Mouse (Mus musculus): ENCODE results near the gene Gba2. TPM values are rescaled to one million over a fixed set of nuclear protein-coding genes. Genes with fewer than 3 reads are reported as not detected.
"Not testable (repeated sequence)": the region's sequence is repeated elsewhere in the genome, so short reads cannot be mapped to it uniquely, and the experiment has no call there.

Gene Gba2
- polyA plus RNA-seq, 1 experiment from 2014 or later = 21.1 TPM

DNA sequence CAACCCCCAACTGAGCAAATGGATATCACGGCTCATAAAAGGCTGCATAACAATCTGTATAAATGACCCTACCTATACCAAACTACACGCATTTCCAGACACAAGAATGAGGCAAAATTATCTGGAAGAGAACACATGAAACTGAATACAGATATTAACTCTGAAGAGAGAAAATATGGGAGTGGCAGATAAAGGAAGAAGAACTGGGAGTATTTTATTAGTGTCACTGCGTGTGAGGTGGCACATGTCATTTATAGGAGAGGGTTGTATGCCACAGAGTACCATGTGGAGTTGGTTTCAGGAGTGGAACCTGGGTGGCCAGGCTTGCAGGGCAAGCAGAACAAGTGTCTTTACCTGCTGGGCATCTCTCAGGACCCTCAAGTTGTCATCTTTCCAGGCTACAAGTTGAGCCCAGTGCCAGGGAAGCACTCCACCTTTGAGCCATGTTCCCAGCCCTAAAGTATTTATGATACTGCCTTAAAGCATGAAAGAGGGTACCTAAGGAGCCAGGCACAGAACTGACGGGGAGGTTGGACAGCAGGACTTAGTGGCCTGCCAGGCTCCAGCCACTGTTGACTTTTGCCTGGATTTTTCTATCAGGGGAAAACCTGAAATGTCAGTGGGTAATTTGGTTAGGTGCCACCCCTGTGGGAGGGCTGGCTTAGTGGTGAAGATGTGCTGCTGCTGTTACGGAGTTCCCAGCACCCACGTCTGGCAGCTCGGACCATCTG lies 20.1 kb upstream of the Gba2 start:
- ATAC-seq (replicated peaks; ENCODE audit: insufficient number of reproducible peaks, low FRiP score, low TSS enrichment, low read depth) = no peak
- H3K9ac ChIP-seq (replicated peaks; ENCODE audit: low read length) = no peak overlapping the region
- 85% methylated on average over 7 of the region's 7 CpGs for WGBS
- no peaks in the 10 kb centered on the region for H3K36me3 ChIP-seq (replicated peaks; ENCODE audit: control insufficient read depth, insufficient read depth, low read depth, low read length)
- no peaks in the 10 kb centered on the region for H3K27me3 ChIP-seq (ENCODE audit: control insufficient read depth, insufficient read depth, low read length)
- no peaks in the 10 kb centered on the region for H3K4me1 ChIP-seq (ENCODE audit: control insufficient read depth, insufficient read depth, low read length)
- no peak overlapping the region for H3K4me2 ChIP-seq (ENCODE audit: low read depth, low read length)
- H3K27ac ChIP-seq (replicated peaks; ENCODE audit: low read depth, low read length) = no peak overlapping the region
- H3K4me3 ChIP-seq (ENCODE audit: low read depth, low read length) = no peak overlapping the region
- no peak for DNase-seq (ENCODE audit: low spot score)
- H3K9me3 ChIP-seq (replicated peaks; ENCODE audit: control insufficient read depth, low read length) = no peaks in the 10 kb centered on the region

- WGBS = 83% methylated on average over 4 of the region's 4 CpGs
- ATAC-seq (replicated peaks; ENCODE audit: insufficient number of reproducible peaks, low FRiP score, low TSS enrichment, low read depth) = no peak
These were observed 19.5 kb upstream of the Gba2 start for GRCm38 (mm10) chr4:43598200-43598599.

GRCm38 (mm10) chr4:43596597-43596996 lies 17.9 kb upstream of the Gba2 start:
- 70% methylated on average over 2 of the region's 2 CpGs for WGBS
- not testable (repeated sequence) for H3K4me1 ChIP-seq (ENCODE audit: control insufficient read depth, insufficient read depth, low read length); H3K27ac ChIP-seq (replicated peaks; ENCODE audit: low read depth, low read length); DNase-seq (ENCODE audit: low spot score); ATAC-seq (replicated peaks; ENCODE audit: insufficient number of reproducible peaks, low FRiP score, low TSS enrichment, low read depth); H3K36me3 ChIP-seq (replicated peaks; ENCODE audit: control insufficient read depth, insufficient read depth, low read depth, low read length); H3K27me3 ChIP-seq (ENCODE audit: control insufficient read depth, insufficient read depth, low read length); H3K4me3 ChIP-seq (ENCODE audit: low read depth, low read length); H3K9ac ChIP-seq (replicated peaks; ENCODE audit: low read length); H3K9me3 ChIP-seq (replicated peaks; ENCODE audit: control insufficient read depth, low read length); H3K4me2 ChIP-seq (ENCODE audit: low read depth, low read length)

More at GRCm38 (mm10) chr4:43598200-43598599, 19.5 kb upstream of the Gba2 start:
- H3K36me3 ChIP-seq (replicated peaks; ENCODE audit: control insufficient read depth, insufficient read depth, low read depth, low read length) = no peaks in the 10 kb centered on the region
- H3K4me1 ChIP-seq (ENCODE audit: control insufficient read depth, insufficient read depth, low read length) = no peaks in the 10 kb centered on the region
- H3K4me2 ChIP-seq (ENCODE audit: low read depth, low read length) = no peak overlapping the region
- H3K9ac ChIP-seq (replicated peaks; ENCODE audit: low read length) = no peak overlapping the region
- H3K4me3 ChIP-seq (ENCODE audit: low read depth, low read length) = no peak overlapping the region
- no peak overlapping the region for H3K27ac ChIP-seq (replicated peaks; ENCODE audit: low read depth, low read length)
- H3K27me3 ChIP-seq (ENCODE audit: control insufficient read depth, insufficient read depth, low read length) = no peaks in the 10 kb centered on the region
- DNase-seq (ENCODE audit: low spot score) = no peak
- no peaks in the 10 kb centered on the region for H3K9me3 ChIP-seq (replicated peaks; ENCODE audit: control insufficient read depth, low read length)

GRCm38 (mm10) chr4:43593453-43593852 lies 14.8 kb upstream of the Gba2 start:
- 55% methylated on average over 3 of the region's 3 CpGs for WGBS
- Histone ChIP-seq H3K27ac (replicated peaks; ENCODE audit: low read depth, low read length) (no peak overlapping the region), H3K4me1 (ENCODE audit: control insufficient read depth, insufficient read depth, low read length) (no peaks in the 10 kb centered on the region), H3K9me3 (replicated peaks; ENCODE audit: control insufficient read depth, low read length) (no peaks in the 10 kb centered on the region), H3K4me3 (ENCODE audit: low read depth, low read length) (no peak overlapping the region), H3K9ac (replicated peaks; ENCODE audit: low read length) (no peak overlapping the region), H3K36me3 (replicated peaks; ENCODE audit: control insufficient read depth, insufficient read depth, low read depth, low read length) (no peaks in the 10 kb centered on the region), H3K4me2 (ENCODE audit: low read depth, low read length) (no peak overlapping the region), H3K27me3 (ENCODE audit: control insufficient read depth, insufficient read depth, low read length) (no peaks in the 10 kb centered on the region)
- DNase-seq (ENCODE audit: low spot score) (no peak), ATAC-seq (replicated peaks; ENCODE audit: insufficient number of reproducible peaks, low FRiP score, low TSS enrichment, low read depth) (no peak)

DNA sequence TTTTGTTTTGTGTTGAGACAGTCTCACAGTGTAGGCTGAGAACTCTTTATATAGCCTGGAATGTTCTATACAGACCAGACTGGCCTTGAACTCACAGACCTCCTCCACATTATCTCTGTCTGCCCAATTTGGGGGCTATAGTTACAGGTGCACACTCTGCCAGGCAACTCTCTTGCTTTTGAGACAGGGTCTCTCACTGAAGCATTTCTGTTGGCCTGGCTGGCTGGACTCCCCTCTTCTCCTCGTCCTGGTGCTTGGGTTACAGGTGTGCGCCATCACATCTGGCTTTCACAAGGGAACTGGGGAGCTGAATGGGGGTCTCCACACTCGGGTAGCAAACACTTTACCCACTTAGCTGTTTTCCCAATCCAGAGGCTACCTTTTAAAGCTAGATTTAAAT lies 13.3 kb upstream of the Gba2 start:
- no peaks in the 10 kb centered on the region for H3K36me3 ChIP-seq (replicated peaks; ENCODE audit: control insufficient read depth, insufficient read depth, low read depth, low read length)
- no peak overlapping the region for H3K27ac ChIP-seq (replicated peaks; ENCODE audit: low read depth, low read length)
- no peak overlapping the region for H3K4me2 ChIP-seq (ENCODE audit: low read depth, low read length)
- H3K9ac ChIP-seq (replicated peaks; ENCODE audit: low read length) = no peak overlapping the region
- DNase-seq (ENCODE audit: low spot score) = no peak
- no peaks in the 10 kb centered on the region for H3K9me3 ChIP-seq (replicated peaks; ENCODE audit: control insufficient read depth, low read length)
- 74% methylated on average over 3 of the region's 3 CpGs for WGBS
- H3K4me1 ChIP-seq (ENCODE audit: control insufficient read depth, insufficient read depth, low read length) = no peaks in the 10 kb centered on the region
- no peak for ATAC-seq (replicated peaks; ENCODE audit: insufficient number of reproducible peaks, low FRiP score, low TSS enrichment, low read depth)
- H3K4me3 ChIP-seq (ENCODE audit: low read depth, low read length) = no peak overlapping the region
- no peaks in the 10 kb centered on the region for H3K27me3 ChIP-seq (ENCODE audit: control insufficient read depth, insufficient read depth, low read length)

GRCm38 (mm10) chr4:43591543-43591942 lies 12.9 kb upstream of the Gba2 start:
- Histone ChIP-seq H3K4me3 (ENCODE audit: low read depth, low read length) (no peak overlapping the region), H3K4me1 (ENCODE audit: control insufficient read depth, insufficient read depth, low read length) (no peaks in the 10 kb centered on the region), H3K9me3 (replicated peaks; ENCODE audit: control insufficient read depth, low read length) (no peaks in the 10 kb centered on the region), H3K36me3 (replicated peaks; ENCODE audit: control insufficient read depth, insufficient read depth, low read depth, low read length) (no peaks in the 10 kb centered on the region), H3K27ac (replicated peaks; ENCODE audit: low read depth, low read length) (no peak overlapping the region), H3K27me3 (ENCODE audit: control insufficient read depth, insufficient read depth, low read length) (no peaks in the 10 kb centered on the region), H3K4me2 (ENCODE audit: low read depth, low read length) (no peak overlapping the region), H3K9ac (replicated peaks; ENCODE audit: low read length) (no peak overlapping the region)
- no peak for DNase-seq (ENCODE audit: low spot score)
- 89% methylated on average over 5 of the region's 5 CpGs for WGBS
- no peak for ATAC-seq (replicated peaks; ENCODE audit: insufficient number of reproducible peaks, low FRiP score, low TSS enrichment, low read depth)

- WGBS = 49% methylated on average over 7 of the region's 7 CpGs
- no peaks in the 10 kb centered on the region for H3K4me1 ChIP-seq (ENCODE audit: control insufficient read depth, insufficient read depth, low read length)
- no peaks in the 10 kb centered on the region; the same call in 1 of the 2 replicates for H3K36me3 ChIP-seq (replicated peaks; ENCODE audit: control insufficient read depth, insufficient read depth, low read depth, low read length)
- no peaks in the 10 kb centered on the region for H3K9me3 ChIP-seq (replicated peaks; ENCODE audit: control insufficient read depth, low read length)
- peak; percentile 36 for DNase-seq (ENCODE audit: low spot score)
- H3K4me3 ChIP-seq (ENCODE audit: low read depth, low read length) = no peak overlapping the region
- H3K27me3 ChIP-seq (ENCODE audit: control insufficient read depth, insufficient read depth, low read length) = no peaks in the 10 kb centered on the region
- ATAC-seq (replicated peaks; ENCODE audit: insufficient number of reproducible peaks, low FRiP score, low TSS enrichment, low read depth) = no peak
- no peak overlapping the region for H3K9ac ChIP-seq (replicated peaks; ENCODE audit: low read length)
- no peak overlapping the region for H3K27ac ChIP-seq (replicated peaks; ENCODE audit: low read depth, low read length)
- H3K4me2 ChIP-seq (ENCODE audit: low read depth, low read length) = no peak overlapping the region
These were observed 9.0 kb upstream of the Gba2 start for GRCm38 (mm10) chr4:43587681-43588080.

- DNase-seq (ENCODE audit: low spot score) (no peak), ATAC-seq (replicated peaks; ENCODE audit: insufficient number of reproducible peaks, low FRiP score, low TSS enrichment, low read depth) (no peak)
- Histone ChIP-seq H3K9me3 (replicated peaks; ENCODE audit: control insufficient read depth, low read length) (no peaks in the 10 kb centered on the region), H3K4me1 (ENCODE audit: control insufficient read depth, insufficient read depth, low read length) (no peaks in the 10 kb centered on the region), H3K4me2 (ENCODE audit: low read depth, low read length) (no peak overlapping the region), H3K27me3 (ENCODE audit: control insufficient read depth, insufficient read depth, low read length) (no peaks in the 10 kb centered on the region), H3K27ac (replicated peaks; ENCODE audit: low read depth, low read length) (no peak overlapping the region), H3K9ac (replicated peaks; ENCODE audit: low read length) (0 out of 2 replicates have a peak overlapping the region, but pooled peaks have one; percentile 13), H3K36me3 (replicated peaks; ENCODE audit: control insufficient read depth, insufficient read depth, low read depth, low read length) (peaks cover 3% of the 10 kb centered on the region; the same call in 1 of the 2 replicates), H3K4me3 (ENCODE audit: low read depth, low read length) (no peak overlapping the region)
- WGBS = 75% methylated on average over 8 of the region's 8 CpGs
These were observed 7.7 kb upstream of the Gba2 start for GRCm38 (mm10) chr4:43586411-43586810.

Data from embryonic facial prominence, embryonic 11.5 days (tissue).